Mouse (Mus musculus) midbrain, postnatal 0 days (tissue): ENCODE data around the gene 4933430I17Rik. TPM values are rescaled to one million over a fixed set of nuclear protein-coding genes. Genes with fewer than 3 reads are reported as not detected.

Experiments
- ATAC-seq: fragments of 200-750 bp; cut with Nextera tagmentation; 2 replicates; pipeline ENCODE4 v1.8.0; 2017; ENCODE audit warnings: moderate number of reproducible peaks, mild to moderate bottlenecking, moderate TSS enrichment, moderate library complexity; ENCODE audit not compliant: low FRiP score
- DNase-seq: peaks from one replicate; pipeline ENCODE4 v3.0.0-alpha.2; 2015; ENCODE audit warnings: low spot score
- H3K27ac ChIP-seq: fragments of 300-500 bp; sonication (generic); 2 replicates; pipeline ENCODE4 v1.5.1; 2014; ENCODE audit warnings: low read depth, mild to moderate bottlenecking, low read length, mixed read lengths
- H3K27me3 ChIP-seq: fragments of 300-500 bp; sonication (generic); 2 replicates; pipeline ENCODE4 v1.6.1; 2014; ENCODE audit warnings: low read length, control low read depth, mixed read lengths; ENCODE audit not compliant: insufficient read depth
- H3K36me3 ChIP-seq: fragments of 300-500 bp; sonication (generic); 2 replicates; pipeline ENCODE4 v1.6.1; 2014; ENCODE audit warnings: low read length, control low read depth, mixed read lengths; ENCODE audit not compliant: insufficient read depth
- H3K4me1 ChIP-seq: fragments of 300-500 bp; sonication (generic); 2 replicates; pipeline ENCODE4 v1.6.1; 2014; ENCODE audit warnings: mild to moderate bottlenecking, control low read depth, antibody characterized with exemption, low read length, mixed read lengths; ENCODE audit not compliant: insufficient read depth
- H3K4me2 ChIP-seq: fragments of 300-500 bp; sonication (generic); 2 replicates; pipeline ENCODE4 v1.6.1; 2014; ENCODE audit warnings: low read depth, mild to moderate bottlenecking, low read length, mixed read lengths; ENCODE audit not compliant: poor library complexity, severe bottlenecking
- H3K4me3 ChIP-seq: fragments of 300-500 bp; sonication (generic); 2 replicates; pipeline ENCODE4 v1.5.1; 2014; ENCODE audit warnings: low read depth, mild to moderate bottlenecking, low read length, moderate library complexity
- H3K9ac ChIP-seq: fragments of 300-500 bp; sonication (generic); replicated peaks from 2 replicates; pipeline ENCODE4 v1.6.1; 2014; ENCODE audit warnings: mild to moderate bottlenecking, low read length, moderate library complexity, mixed read lengths; ENCODE audit not compliant: poor library complexity, severe bottlenecking
- H3K9me3 ChIP-seq: fragments of 300-500 bp; sonication (generic); 2 replicates; pipeline ENCODE4 v1.6.1; 2016; ENCODE audit warnings: low read length, control low read depth
- CTCF ChIP-seq: IDR thresholded peaks from 2 replicates; pipeline ENCODE4 v1.5.1; 2016; ENCODE audit warnings: antibody characterized with exemption, mild to moderate bottlenecking
- WGBS: fragments of 180-500 bp; shearing (Covaris S2); extraction: QIAGEN DNeasy Blood & Tissue Kit; methylation state at CpG from one replicate; pipeline ENCODE4 v1.1.7; 2014; 5-methylcytosine and 5-hydroxymethylcytosine counted together
- polyA plus RNA-seq: library from polyadenylated mRNA; unstranded; fragments of >200 nt; fragmentation: Nextera tagmentation; extraction: Ambion mirVana; gene quantifications from 2 replicates; pipeline ENCODE4 v1.2.1, GENCODE M21; 2015
- total RNA-seq: library from RNA; depleted of rRNA; stranded (reverse); fragments of >200 nt; gene quantifications from 2 replicates; pipeline ENCODE4 v1.2.3, GENCODE M21; 2014

4933430I17Rik gene
- total and polyA plus RNA-seq, 2 experiments from 2014 or later = 0.38 to 0.80 TPM

DNA sequence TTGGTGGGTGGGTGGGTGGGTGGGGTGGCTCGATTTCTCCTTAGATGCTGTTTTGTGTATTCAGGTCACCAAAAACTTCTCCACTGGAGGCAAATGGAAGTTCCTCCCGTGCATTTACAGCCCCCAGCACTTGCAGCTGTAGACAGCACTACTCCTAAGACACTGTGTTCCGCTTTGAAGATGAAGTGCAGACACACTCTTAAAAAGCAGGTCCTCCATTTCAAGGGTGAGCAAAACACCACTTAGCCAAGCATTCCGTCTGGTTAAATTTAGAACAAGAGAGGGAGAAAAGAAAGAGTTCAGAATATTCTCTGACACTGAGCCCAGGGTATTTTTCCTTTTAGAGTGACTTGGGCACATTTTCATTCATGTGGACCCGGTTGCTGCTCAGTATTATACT, 44.9 kb downstream of the 4933430I17Rik start:
- Histone ChIP-seq H3K4me3 (no peak overlapping the region), H3K4me2 (no peak overlapping the region), H3K9me3 (no peaks in the 10 kb centered on the region), H3K27me3 (no peaks in the 10 kb centered on the region), H3K9ac (no peak overlapping the region), H3K4me1 (no peaks in the 10 kb centered on the region), H3K36me3 (no peaks in the 10 kb centered on the region), H3K27ac (no peak overlapping the region)
- TF ChIP-seq CTCF = no peak
- WGBS = 87% methylated on average over 5 of the region's 5 CpGs
- ATAC-seq (no peak), DNase-seq (no peak)

- no peak for TF ChIP-seq CTCF
Observed at GRCm38 (mm10) chr4:62582365-62583264, 57.4 kb downstream of the 4933430I17Rik start.

GRCm38 (mm10) chr4:62583265-62584092, 58.3 kb downstream of the 4933430I17Rik start:
- H3K9me3 ChIP-seq = no peaks in the 10 kb centered on the region
- peak; percentile 29; the same call in 1 of the 2 replicates for TF ChIP-seq CTCF
- peak overlapping the region; percentile 26; the same call in 1 of the 2 replicates for H3K27ac ChIP-seq
- no peaks in the 10 kb centered on the region for H3K27me3 ChIP-seq
- peaks cover 15% of the 10 kb centered on the region; the same call in 1 of the 2 replicates for H3K4me1 ChIP-seq
- H3K4me3 ChIP-seq = peak overlapping the region; percentile 50
- DNase-seq (peak; percentile 83), ATAC-seq (peak; percentile 87)
- H3K9ac ChIP-seq = peak overlapping the region; percentile 39; the same call in 1 of the 2 replicates
- 2% methylated on average over 27 of the region's 42 CpGs for WGBS
- peak overlapping the region; percentile 96 for H3K4me2 ChIP-seq
- no peaks in the 10 kb centered on the region for H3K36me3 ChIP-seq

More at GRCm38 (mm10) chr4:62582365-62583264, 57.4 kb downstream of the 4933430I17Rik start:
- H3K4me3 ChIP-seq = peak overlapping the region; percentile 50
- no peaks in the 10 kb centered on the region for H3K9me3 ChIP-seq
- peak; percentile 72 for ATAC-seq
- 15% methylated on average over 18 of the region's 18 CpGs for WGBS
- 0 out of 2 replicates have a peak overlapping the region, but pooled peaks have one; percentile 26 for H3K27ac ChIP-seq
- peak overlapping the region; percentile 39 for H3K9ac ChIP-seq
- H3K4me1 ChIP-seq = peaks cover 15% of the 10 kb centered on the region; the same call in 1 of the 2 replicates
- H3K4me2 ChIP-seq = peak overlapping the region; percentile 96
- H3K27me3 ChIP-seq = no peaks in the 10 kb centered on the region
- H3K36me3 ChIP-seq = no peaks in the 10 kb centered on the region
- DNase-seq = peak; percentile 95

DNA sequence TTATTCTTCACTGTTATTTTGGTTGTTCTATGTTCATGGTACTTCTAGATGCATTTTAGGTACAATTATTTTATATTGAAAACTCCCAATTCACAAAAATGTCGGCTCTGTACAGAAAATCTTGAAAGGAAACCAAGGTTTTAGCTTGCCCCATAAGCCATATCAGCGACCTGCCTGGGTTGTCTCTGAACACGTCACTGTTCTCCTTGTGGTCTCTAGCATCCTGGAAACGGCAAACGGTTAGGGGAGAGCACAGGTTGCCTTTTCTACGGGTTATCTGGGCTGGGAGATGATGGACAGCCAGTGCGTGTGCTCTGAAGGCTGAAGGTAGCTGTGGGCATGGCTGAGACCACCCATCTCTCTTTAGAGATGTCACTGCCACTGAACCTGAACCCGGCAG, 61.9 kb downstream of the 4933430I17Rik start:
- no peak overlapping the region for H3K4me2 ChIP-seq
- TF ChIP-seq CTCF = no peak
- DNase-seq (no peak), ATAC-seq (no peak)
- no peak overlapping the region for H3K9ac ChIP-seq
- H3K4me3 ChIP-seq = no peak overlapping the region
- H3K4me1 ChIP-seq = peaks cover 15% of the 10 kb centered on the region; the same call in 1 of the 2 replicates
- WGBS = 90% methylated on average over 8 of the region's 8 CpGs
- H3K9me3 ChIP-seq = no peaks in the 10 kb centered on the region
- no peak overlapping the region for H3K27ac ChIP-seq
- H3K27me3 ChIP-seq = no peaks in the 10 kb centered on the region
- no peaks in the 10 kb centered on the region for H3K36me3 ChIP-seq

- Histone ChIP-seq H3K27me3 (no peaks in the 10 kb centered on the region), H3K36me3 (no peaks in the 10 kb centered on the region), H3K4me3 (no peak overlapping the region), H3K27ac (no peak overlapping the region), H3K9ac (no peak overlapping the region), H3K4me1 (no peaks in the 10 kb centered on the region), H3K4me2 (no peak overlapping the region), H3K9me3 (no peaks in the 10 kb centered on the region)
- ATAC-seq = no peak
- 88% methylated on average over 1 of the region's 1 CpGs for WGBS
- no peak for DNase-seq
- no peak for TF ChIP-seq CTCF
Observed at GRCm38 (mm10) chr4:62590878-62591277, 65.7 kb downstream of the 4933430I17Rik start.
